Mouse (Mus musculus): ENCODE data around the gene Srsf6. TPM values are rescaled to one million over a fixed set of nuclear protein-coding genes. Genes with fewer than 3 reads are reported as not detected.
A peak's percentile ranks its signal among the peaks of the same experiment; 100 is the strongest.

Srsf6 gene
- polyA plus RNA-seq, 1 experiment from 2014 or later, result 282 TPM

DNA sequence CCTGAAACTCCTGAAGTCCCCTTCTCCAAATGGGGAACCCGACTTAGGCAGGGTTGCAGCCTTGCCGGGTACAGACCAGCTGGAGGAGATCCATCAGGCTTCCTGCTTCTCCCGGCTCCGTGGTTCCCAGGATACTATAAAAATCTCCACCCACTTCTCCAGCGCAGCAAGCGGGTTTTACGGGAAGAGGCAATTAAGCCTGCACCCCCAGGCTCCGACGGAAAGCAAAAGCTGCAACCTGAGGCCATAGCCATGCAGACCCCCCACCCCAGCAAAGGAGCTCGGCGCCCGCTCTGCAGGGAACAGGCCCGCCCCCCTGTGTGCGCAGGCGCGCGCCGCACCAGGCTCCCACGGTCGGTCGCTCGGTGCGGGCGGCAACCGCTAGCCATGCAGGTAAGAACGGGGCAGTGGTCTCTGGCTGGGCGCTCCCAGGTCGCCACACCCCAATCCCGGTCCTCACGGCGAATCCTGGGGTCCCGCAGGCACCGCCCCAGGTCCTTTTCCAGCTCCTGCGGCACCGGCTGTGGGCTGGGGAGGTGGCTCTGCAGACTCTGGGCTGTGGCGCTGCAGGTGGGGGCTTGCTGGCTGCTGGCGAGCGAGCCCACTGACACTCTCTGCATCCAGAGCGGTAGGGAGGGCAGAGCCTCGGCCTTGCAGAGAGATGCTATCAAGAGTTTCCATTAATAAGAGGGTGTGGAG, 12.0 kb downstream of the Srsf6 start, which contains the start of gene L3mbtl1:
Gene L3mbtl1 (plus strand): TSS at position 325 of the 699 bp plus-strand sequence.
- ATAC-seq (ENCODE audit: low FRiP score), result peak; percentile 71
- DNase-seq (ENCODE audit: low spot score, missing footprints), result peak; percentile 93
- H3K27ac ChIP-seq (ENCODE audit: low read depth, low read length), result no peak within 1 kb of the TSS
- H3K9me3 ChIP-seq (ENCODE audit: control insufficient read depth, low read length), result no peaks in the 10 kb centered on the region
- H3K36me3 ChIP-seq (ENCODE audit: control insufficient read depth, insufficient read depth, low read length), result peaks cover 10% of the 10 kb centered on the region; the same call in 1 of the 2 replicates
- H3K9ac ChIP-seq (ENCODE audit: low read length), result peak within 1 kb of the TSS; percentile 61
- WGBS, result under 1% methylated on average over 40 of the region's 40 CpGs
- peak within 1 kb of the TSS; percentile 47 for H3K4me3 ChIP-seq (ENCODE audit: low read depth, low read length)
- peak within 1 kb of the TSS; percentile 97 for H3K4me2 ChIP-seq
- H3K27me3 ChIP-seq (ENCODE audit: control insufficient read depth, insufficient read depth, low read length), result peaks cover 10% of the 10 kb centered on the region; the same call in 1 of the 2 replicates
- peaks cover 11% of the 10 kb centered on the region for H3K4me1 ChIP-seq (ENCODE audit: control insufficient read depth, insufficient read depth, low read length)

DNA sequence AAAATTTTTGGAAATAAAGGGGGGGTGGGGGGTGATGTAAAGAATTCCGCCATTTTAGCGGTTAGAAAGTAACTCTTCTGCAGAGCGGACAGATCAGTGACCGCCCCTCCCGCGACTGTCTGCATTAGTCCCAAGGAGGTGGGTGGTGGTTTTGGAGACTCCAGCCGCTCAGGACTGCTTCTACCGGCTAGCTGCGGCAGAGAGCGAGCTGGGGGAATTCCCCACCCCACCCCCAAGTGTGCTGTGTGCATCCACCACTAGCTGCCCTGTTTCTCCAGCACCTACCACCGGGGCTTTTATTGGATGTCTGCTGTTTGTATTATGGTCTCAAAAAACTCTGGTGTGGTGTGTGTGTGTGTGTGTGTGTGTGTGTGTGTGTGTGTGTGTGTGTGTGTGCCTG, 12.6 kb downstream of the Srsf6 start:
- peak overlapping the region; percentile 97 for H3K4me2 ChIP-seq
- no peaks in the 10 kb centered on the region for H3K9me3 ChIP-seq (ENCODE audit: control insufficient read depth, low read length)
- peaks cover 6% of the 10 kb centered on the region; the same call in 1 of the 2 replicates for H3K36me3 ChIP-seq (ENCODE audit: control insufficient read depth, insufficient read depth, low read length)
- peak overlapping the region; percentile 47; the same call in 1 of the 2 replicates for H3K4me3 ChIP-seq (ENCODE audit: low read depth, low read length)
- WGBS, result 10% methylated on average over 11 of the region's 11 CpGs
- H3K9ac ChIP-seq (ENCODE audit: low read length), result no peak overlapping the region
- H3K4me1 ChIP-seq (ENCODE audit: control insufficient read depth, insufficient read depth, low read length), result peaks cover 11% of the 10 kb centered on the region
- no peak overlapping the region for H3K27ac ChIP-seq (ENCODE audit: low read depth, low read length)
- peak; percentile 85 for DNase-seq (ENCODE audit: low spot score, missing footprints)
- no peak for ATAC-seq (ENCODE audit: low FRiP score)
- peaks cover 10% of the 10 kb centered on the region; the same call in 1 of the 2 replicates for H3K27me3 ChIP-seq (ENCODE audit: control insufficient read depth, insufficient read depth, low read length)

DNA sequence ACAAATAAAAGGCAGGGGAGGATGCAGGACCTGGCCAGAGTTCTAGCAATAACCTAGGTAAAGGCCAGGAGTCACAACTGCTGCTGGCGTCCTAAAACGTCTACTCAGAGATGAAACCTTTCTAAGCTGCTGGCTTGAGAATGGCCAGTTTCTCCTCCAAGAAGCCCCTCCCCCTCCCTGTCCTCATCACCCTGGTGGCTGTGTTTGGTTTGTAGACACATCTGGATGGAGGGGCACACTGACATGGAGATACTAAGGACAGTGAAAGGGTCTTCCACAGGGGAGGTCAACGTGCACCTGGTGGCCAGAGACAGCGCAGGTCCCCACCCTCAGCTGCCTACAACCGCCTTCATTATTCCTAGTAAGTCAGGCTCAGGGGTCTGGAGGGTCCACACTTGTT, 15.6 kb downstream of the Srsf6 start:
- WGBS, result 89% methylated on average over 5 of the region's 5 CpGs
- peaks cover 8% of the 10 kb centered on the region; the same call in 1 of the 2 replicates for H3K27me3 ChIP-seq (ENCODE audit: control insufficient read depth, insufficient read depth, low read length)
- ATAC-seq (ENCODE audit: low FRiP score), result no peak
- no peak overlapping the region for H3K27ac ChIP-seq (ENCODE audit: low read depth, low read length)
- no peak overlapping the region for H3K4me3 ChIP-seq (ENCODE audit: low read depth, low read length)
- H3K4me2 ChIP-seq, result no peak overlapping the region
- H3K4me1 ChIP-seq (ENCODE audit: control insufficient read depth, insufficient read depth, low read length), result peaks cover 11% of the 10 kb centered on the region
- H3K9ac ChIP-seq (ENCODE audit: low read length), result no peak overlapping the region
- H3K36me3 ChIP-seq (ENCODE audit: control insufficient read depth, insufficient read depth, low read length), result no peaks in the 10 kb centered on the region
- no peak for DNase-seq (ENCODE audit: low spot score, missing footprints)
- H3K9me3 ChIP-seq (ENCODE audit: control insufficient read depth, low read length), result no peaks in the 10 kb centered on the region

GRCm38 (mm10) chr2:162947736-162948135, 16.4 kb downstream of the Srsf6 start:
- H3K9ac ChIP-seq (ENCODE audit: low read length), result no peak overlapping the region
- H3K4me2 ChIP-seq, result peak overlapping the region; percentile 8
- H3K9me3 ChIP-seq (ENCODE audit: control insufficient read depth, low read length), result no peaks in the 10 kb centered on the region
- ATAC-seq (ENCODE audit: low FRiP score) (no peak), DNase-seq (ENCODE audit: low spot score, missing footprints) (no peak)
- H3K27me3 ChIP-seq (ENCODE audit: control insufficient read depth, insufficient read depth, low read length), result peaks cover 8% of the 10 kb centered on the region; the same call in 1 of the 2 replicates
- peaks cover 8% of the 10 kb centered on the region for H3K4me1 ChIP-seq (ENCODE audit: control insufficient read depth, insufficient read depth, low read length)
- H3K27ac ChIP-seq (ENCODE audit: low read depth, low read length), result no peak overlapping the region
- no peaks in the 10 kb centered on the region for H3K36me3 ChIP-seq (ENCODE audit: control insufficient read depth, insufficient read depth, low read length)
- 0 out of 2 replicates have a peak overlapping the region, but pooled peaks have one; percentile 9 for H3K4me3 ChIP-seq (ENCODE audit: low read depth, low read length)
- 44% methylated on average over 15 of the region's 15 CpGs for WGBS

- H3K9me3 ChIP-seq (ENCODE audit: control insufficient read depth, low read length), result no peaks in the 10 kb centered on the region
- 0 out of 2 replicates have a peak overlapping the region, but pooled peaks have one; percentile 9 for H3K4me3 ChIP-seq (ENCODE audit: low read depth, low read length)
- H3K4me2 ChIP-seq, result peak overlapping the region; percentile 8
- WGBS, result 52% methylated on average over 14 of the region's 14 CpGs
- H3K9ac ChIP-seq (ENCODE audit: low read length), result no peak overlapping the region
- DNase-seq (ENCODE audit: low spot score, missing footprints) (no peak), ATAC-seq (ENCODE audit: low FRiP score) (no peak)
- H3K27ac ChIP-seq (ENCODE audit: low read depth, low read length), result no peak overlapping the region
- H3K27me3 ChIP-seq (ENCODE audit: control insufficient read depth, insufficient read depth, low read length), result peaks cover 8% of the 10 kb centered on the region; the same call in 1 of the 2 replicates
- H3K36me3 ChIP-seq (ENCODE audit: control insufficient read depth, insufficient read depth, low read length), result no peaks in the 10 kb centered on the region
- H3K4me1 ChIP-seq (ENCODE audit: control insufficient read depth, insufficient read depth, low read length), result peaks cover 5% of the 10 kb centered on the region; the same call in 1 of the 2 replicates
Observed at GRCm38 (mm10) chr2:162948221-162948620, 16.9 kb downstream of the Srsf6 start.

GRCm38 (mm10) chr2:162950776-162951175, 19.4 kb downstream of the Srsf6 start:
- no peak for DNase-seq (ENCODE audit: low spot score, missing footprints)
- Histone ChIP-seq H3K9ac (ENCODE audit: low read length) (no peak overlapping the region), H3K9me3 (ENCODE audit: control insufficient read depth, low read length) (no peaks in the 10 kb centered on the region), H3K36me3 (ENCODE audit: control insufficient read depth, insufficient read depth, low read length) (no peaks in the 10 kb centered on the region), H3K27ac (ENCODE audit: low read depth, low read length) (no peak overlapping the region), H3K4me2 (no peak overlapping the region), H3K4me1 (ENCODE audit: control insufficient read depth, insufficient read depth, low read length) (0 out of 2 replicates have a peak, but pooled peaks cover 3% of the 10 kb centered on the region), H3K4me3 (ENCODE audit: low read depth, low read length) (no peak overlapping the region), H3K27me3 (ENCODE audit: control insufficient read depth, insufficient read depth, low read length) (no peaks in the 10 kb centered on the region)
- 93% methylated on average over 2 of the region's 2 CpGs for WGBS
- no peak for ATAC-seq (ENCODE audit: low FRiP score)

DNA sequence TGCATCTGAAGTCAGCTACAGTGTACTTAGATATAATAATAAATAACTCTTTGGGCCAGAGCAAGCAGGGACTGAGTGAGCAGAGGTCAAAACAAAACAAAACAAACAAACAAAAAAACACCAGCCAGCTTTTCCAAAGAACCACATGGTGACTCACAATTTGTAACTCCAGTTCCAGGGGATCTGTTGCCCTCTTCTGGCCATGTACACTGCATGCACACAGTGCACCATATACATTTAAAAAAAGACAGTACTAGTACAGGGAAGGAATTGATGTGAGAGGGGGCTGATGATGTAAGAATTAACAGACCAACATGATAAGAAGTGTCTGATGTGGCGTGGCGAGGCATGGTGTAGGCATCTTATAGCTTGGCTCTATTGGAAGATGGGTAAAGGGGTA, 25.5 kb downstream of the Srsf6 start:
- Histone ChIP-seq H3K4me1 (ENCODE audit: control insufficient read depth, insufficient read depth, low read length) (no peaks in the 10 kb centered on the region), H3K27me3 (ENCODE audit: control insufficient read depth, insufficient read depth, low read length) (no peaks in the 10 kb centered on the region), H3K4me2 (no peak overlapping the region), H3K36me3 (ENCODE audit: control insufficient read depth, insufficient read depth, low read length) (no peaks in the 10 kb centered on the region), H3K4me3 (ENCODE audit: low read depth, low read length) (no peak overlapping the region), H3K9me3 (ENCODE audit: control insufficient read depth, low read length) (no peaks in the 10 kb centered on the region), H3K27ac (ENCODE audit: low read depth, low read length) (no peak overlapping the region), H3K9ac (ENCODE audit: low read length) (no peak overlapping the region)
- ATAC-seq (ENCODE audit: low FRiP score), result no peak
- no peak for DNase-seq (ENCODE audit: low spot score, missing footprints)
- WGBS, result 97% methylated on average over 2 of the region's 2 CpGs

DNA sequence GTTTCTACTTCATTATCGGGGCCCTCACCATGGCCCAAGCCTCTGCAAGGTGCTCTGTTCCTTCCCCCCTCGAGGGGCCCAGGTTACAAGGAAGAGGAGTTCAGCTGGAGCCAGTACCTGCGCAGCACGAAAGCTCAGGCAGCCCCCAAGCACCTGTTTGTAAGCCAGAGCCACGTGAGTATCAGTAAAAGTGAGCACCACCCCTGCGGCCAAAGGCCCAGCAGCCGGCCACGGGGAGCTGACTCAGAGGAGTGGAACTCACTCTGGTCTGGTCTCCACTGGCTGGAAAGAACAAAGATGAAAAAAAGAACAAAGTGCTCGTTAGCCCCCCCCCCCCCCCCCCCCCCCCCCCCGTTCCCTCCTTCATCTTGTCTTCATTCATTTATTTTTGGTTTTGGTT, 30.0 kb downstream of the Srsf6 start:
- H3K27me3 ChIP-seq (ENCODE audit: control insufficient read depth, insufficient read depth, low read length), result no peaks in the 10 kb centered on the region
- H3K4me1 ChIP-seq (ENCODE audit: control insufficient read depth, insufficient read depth, low read length), result no peaks in the 10 kb centered on the region
- H3K36me3 ChIP-seq (ENCODE audit: control insufficient read depth, insufficient read depth, low read length), result no peaks in the 10 kb centered on the region
- H3K27ac ChIP-seq (ENCODE audit: low read depth, low read length), result no peak overlapping the region
- DNase-seq (ENCODE audit: low spot score, missing footprints), result no peak
- WGBS, result 77% methylated on average over 8 of the region's 10 CpGs
- no peak overlapping the region for H3K9ac ChIP-seq (ENCODE audit: low read length)
- no peak for ATAC-seq (ENCODE audit: low FRiP score)
- H3K4me2 ChIP-seq, result no peak overlapping the region
- H3K4me3 ChIP-seq (ENCODE audit: low read depth, low read length), result no peak overlapping the region
- no peaks in the 10 kb centered on the region for H3K9me3 ChIP-seq (ENCODE audit: control insufficient read depth, low read length)

GRCm38 (mm10) chr2:162966734-162967133, 35.4 kb downstream of the Srsf6 start:
- no peak for DNase-seq (ENCODE audit: low spot score, missing footprints)
- no peak overlapping the region for H3K4me2 ChIP-seq
- no peaks in the 10 kb centered on the region for H3K36me3 ChIP-seq (ENCODE audit: control insufficient read depth, insufficient read depth, low read length)
- H3K4me1 ChIP-seq (ENCODE audit: control insufficient read depth, insufficient read depth, low read length), result no peaks in the 10 kb centered on the region
- no peaks in the 10 kb centered on the region for H3K27me3 ChIP-seq (ENCODE audit: control insufficient read depth, insufficient read depth, low read length)
- no peak for ATAC-seq (ENCODE audit: low FRiP score)
- no peak overlapping the region for H3K27ac ChIP-seq (ENCODE audit: low read depth, low read length)
- H3K9me3 ChIP-seq (ENCODE audit: control insufficient read depth, low read length), result no peaks in the 10 kb centered on the region
- no peak overlapping the region for H3K9ac ChIP-seq (ENCODE audit: low read length)
- WGBS, result 94% methylated on average over 2 of the region's 2 CpGs
- no peak overlapping the region for H3K4me3 ChIP-seq (ENCODE audit: low read depth, low read length)

Measured in midbrain, embryonic 11.5 days (tissue).